Mouse (Mus musculus) kidney, embryonic 15.5 days (tissue): ENCODE results near the gene Dnal1. TPM values are rescaled to one million over a fixed set of nuclear protein-coding genes. Genes with fewer than 3 reads are reported as not detected.

Experiments
- ATAC-seq: fragments of 200-750 bp; cut with Nextera tagmentation; replicated peaks from 2 replicates; pipeline ENCODE4 v1.8.0; 2017; ENCODE audit warnings: moderate TSS enrichment; ENCODE audit not compliant: low FRiP score
- H3K27ac ChIP-seq: fragments of 300-500 bp; sonication (generic); 2 replicates; pipeline ENCODE4 v1.5.1; 2015; ENCODE audit warnings: mild to moderate bottlenecking, inconsistent platforms
- H3K27me3 ChIP-seq: fragments of 300-500 bp; sonication (generic); 2 replicates; pipeline ENCODE4 v1.6.1; 2015; ENCODE audit warnings: inconsistent platforms
- H3K36me3 ChIP-seq: fragments of 300-500 bp; sonication (generic); 2 replicates; pipeline ENCODE4 v1.6.1; 2015; ENCODE audit warnings: inconsistent platforms
- H3K4me1 ChIP-seq: fragments of 300-500 bp; sonication (generic); 2 replicates; pipeline ENCODE4 v1.6.1; 2015; ENCODE audit warnings: inconsistent platforms
- H3K4me2 ChIP-seq: fragments of 300-500 bp; sonication (generic); 2 replicates; pipeline ENCODE4 v1.6.1; 2015; ENCODE audit warnings: moderate library complexity, mild to moderate bottlenecking, inconsistent platforms
- H3K4me3 ChIP-seq: fragments of 300-500 bp; sonication (generic); replicated peaks from 2 replicates; pipeline ENCODE4 v1.5.1; 2015; ENCODE audit warnings: mild to moderate bottlenecking, inconsistent platforms
- H3K9ac ChIP-seq: fragments of 300-500 bp; sonication (generic); 2 replicates; pipeline ENCODE4 v1.6.1; 2015; ENCODE audit warnings: mild to moderate bottlenecking, inconsistent platforms
- H3K9me3 ChIP-seq: fragments of 300-500 bp; sonication (generic); replicated peaks from 2 replicates; pipeline ENCODE4 v1.6.1; 2016; ENCODE audit warnings: inconsistent platforms
- WGBS: fragments of 180-500 bp; shearing (Covaris S2); methylation state at CpG from one replicate; pipeline ENCODE4 v1.1.7; 2015; ENCODE audit warnings: mixed read lengths; 5-methylcytosine and 5-hydroxymethylcytosine counted together
- polyA plus RNA-seq: library from polyadenylated mRNA; unstranded; fragments of >200 nt; fragmentation: Nextera tagmentation; extraction: Ambion mirVana; gene quantifications from 2 replicates; pipeline ENCODE4 v1.2.1, GENCODE M21; 2015

Dnal1 gene
- polyA plus RNA-seq, 1 experiment from 2014 or later, result 5.3 TPM

DNA sequence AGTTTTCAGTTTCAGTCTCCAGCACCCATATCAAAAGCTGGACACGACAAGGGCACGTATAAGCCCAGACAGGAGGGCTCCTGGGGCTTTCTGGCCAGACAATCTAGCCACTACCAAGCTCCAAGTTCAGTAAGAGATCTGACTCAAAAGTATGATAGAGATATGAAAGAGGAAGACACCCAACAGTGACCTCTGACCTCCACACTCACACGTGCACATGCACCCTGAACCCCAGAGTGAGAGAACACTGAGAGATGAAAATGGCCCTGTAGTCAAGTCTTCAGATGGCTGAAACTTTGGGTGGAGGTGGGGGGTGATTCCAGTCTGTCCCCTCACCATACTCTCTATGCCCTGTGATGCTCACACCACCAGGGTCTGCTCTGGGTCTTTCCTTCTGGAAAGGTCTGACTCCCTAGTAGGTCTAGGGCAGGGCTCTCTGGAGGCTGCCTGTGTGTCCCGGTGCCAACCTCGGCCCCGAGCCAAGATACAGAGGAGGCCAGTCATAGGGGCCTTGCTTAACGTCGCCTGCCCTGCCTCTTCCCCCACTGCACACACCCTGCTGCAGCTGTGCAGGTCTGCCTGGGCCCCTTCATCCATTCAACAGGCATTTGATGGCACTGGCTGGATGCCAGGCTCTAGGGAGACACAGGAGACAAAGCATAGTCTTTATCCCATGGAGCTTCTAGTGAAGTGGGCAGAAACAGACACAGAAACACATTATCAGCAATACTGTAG, 66.7 kb downstream of the Dnal1 start:
- Histone ChIP-seq H3K27me3 (no peaks in the 10 kb centered on the region), H3K27ac (peak overlapping the region; percentile 46), H3K36me3 (no peaks in the 10 kb centered on the region), H3K9me3 (no peaks in the 10 kb centered on the region), H3K4me3 (no peak overlapping the region), H3K4me2 (no peak overlapping the region), H3K4me1 (peaks cover 71% of the 10 kb centered on the region), H3K9ac (no peak overlapping the region)
- WGBS, result 68% methylated on average over 8 of the region's 8 CpGs
- ATAC-seq, result peak; percentile 55; the same call in 1 of the 2 replicates

DNA sequence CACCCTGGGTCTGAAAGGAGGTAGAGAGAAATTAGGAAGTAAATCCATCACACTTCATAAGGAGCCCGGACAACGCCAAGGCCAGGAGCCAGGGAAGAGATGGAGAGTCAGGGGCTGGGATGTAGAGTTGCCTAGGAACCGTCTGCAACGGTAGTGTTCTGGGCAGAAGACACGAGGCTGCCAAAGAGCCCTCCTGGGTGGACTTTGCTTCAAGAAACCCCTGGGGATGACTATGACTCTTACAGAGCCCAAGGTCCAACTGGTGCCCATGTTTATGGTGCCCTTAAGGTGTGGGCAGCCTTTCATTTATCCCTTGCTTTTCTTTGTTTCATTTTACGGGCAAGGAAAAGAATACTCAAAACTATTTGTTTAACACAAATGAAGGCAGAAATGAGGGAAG, 67.8 kb downstream of the Dnal1 start:
- no peak for ATAC-seq
- Histone ChIP-seq H3K9ac (no peak overlapping the region), H3K36me3 (peaks cover 8% of the 10 kb centered on the region), H3K9me3 (no peaks in the 10 kb centered on the region), H3K4me2 (no peak overlapping the region), H3K27me3 (no peaks in the 10 kb centered on the region), H3K4me1 (peaks cover 67% of the 10 kb centered on the region), H3K4me3 (no peak overlapping the region), H3K27ac (peak overlapping the region; percentile 46; the same call in 1 of the 2 replicates)
- WGBS, result 69% methylated on average over 6 of the region's 6 CpGs

DNA sequence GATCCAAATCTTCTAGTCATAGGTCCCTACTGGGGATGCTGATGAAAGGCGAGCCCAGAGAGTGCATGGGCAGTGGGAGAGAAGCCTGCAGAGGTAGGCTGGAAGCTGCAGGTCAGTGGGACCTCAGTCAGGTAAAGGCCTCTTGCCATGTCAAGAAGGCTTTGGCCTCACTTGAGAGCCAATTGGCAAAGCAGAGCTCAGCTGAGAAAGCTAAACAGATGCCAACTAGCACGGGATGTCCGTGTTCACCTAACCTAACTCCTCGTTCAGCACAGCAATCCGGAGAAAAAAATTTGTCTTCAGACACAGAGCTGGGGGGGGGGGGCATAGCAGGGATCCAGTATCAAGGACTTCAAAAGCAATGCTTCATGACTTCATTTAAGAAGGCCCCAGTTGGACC, 70.8 kb downstream of the Dnal1 start:
- no peaks in the 10 kb centered on the region for H3K27me3 ChIP-seq
- WGBS, result 84% methylated on average over 5 of the region's 5 CpGs
- no peak overlapping the region for H3K4me2 ChIP-seq
- ATAC-seq, result no peak
- no peak overlapping the region for H3K4me3 ChIP-seq
- no peak overlapping the region for H3K27ac ChIP-seq
- no peak overlapping the region for H3K9ac ChIP-seq
- no peaks in the 10 kb centered on the region for H3K9me3 ChIP-seq
- peaks cover 67% of the 10 kb centered on the region for H3K4me1 ChIP-seq
- peaks cover 9% of the 10 kb centered on the region for H3K36me3 ChIP-seq

DNA sequence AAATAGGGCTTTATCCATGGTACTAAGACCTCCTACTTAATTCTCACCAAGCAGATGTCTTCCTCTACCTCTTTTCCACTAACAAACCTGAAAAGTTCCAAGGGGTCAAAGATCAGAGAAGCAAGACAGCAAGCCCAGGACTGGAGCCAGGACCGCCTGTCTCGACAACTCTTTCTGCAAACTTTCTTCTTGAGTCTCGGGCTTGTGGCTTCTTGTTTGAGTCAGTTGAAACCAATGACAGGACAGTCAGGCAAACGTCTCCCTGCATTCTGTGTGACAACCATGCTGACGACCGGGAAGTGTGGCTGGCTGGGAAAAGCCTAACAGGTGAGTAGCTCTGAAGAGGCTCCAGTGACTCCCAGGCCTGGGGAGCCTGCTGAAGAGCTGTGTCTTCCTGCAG, 71.4 kb downstream of the Dnal1 start:
- no peak overlapping the region for H3K9ac ChIP-seq
- no peak overlapping the region for H3K4me3 ChIP-seq
- H3K36me3 ChIP-seq, result peaks cover 9% of the 10 kb centered on the region
- H3K27me3 ChIP-seq, result no peaks in the 10 kb centered on the region
- H3K9me3 ChIP-seq, result no peaks in the 10 kb centered on the region
- H3K4me1 ChIP-seq, result peaks cover 67% of the 10 kb centered on the region
- 76% methylated on average over 6 of the region's 6 CpGs for whole genome bisulfite sequencing
- ATAC-seq, result no peak
- no peak overlapping the region for H3K27ac ChIP-seq
- H3K4me2 ChIP-seq, result no peak overlapping the region

DNA sequence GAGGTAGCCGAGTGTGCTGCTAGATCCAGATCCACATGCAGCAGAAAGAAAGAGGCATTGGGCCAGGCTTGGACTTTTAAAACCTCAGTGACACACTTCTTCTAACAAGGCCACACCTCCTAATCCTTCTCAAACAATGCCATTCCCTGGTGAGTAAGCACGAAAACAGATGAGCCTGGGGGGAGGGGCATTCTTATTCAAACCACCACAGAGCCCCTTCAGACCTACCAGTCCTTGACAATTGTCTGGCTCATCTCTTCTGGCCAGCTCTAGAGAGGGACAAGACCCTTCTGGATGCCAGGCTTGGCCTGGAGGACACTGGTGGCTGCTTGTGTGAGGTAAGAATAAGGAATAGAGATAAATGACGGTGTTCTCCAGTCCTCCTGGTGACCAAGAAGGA, 72.4 kb downstream of the Dnal1 start:
- Histone ChIP-seq H3K36me3 (peaks cover 9% of the 10 kb centered on the region), H3K9ac (no peak overlapping the region), H3K9me3 (no peaks in the 10 kb centered on the region), H3K4me3 (no peak overlapping the region), H3K27ac (0 out of 2 replicates have a peak overlapping the region, but pooled peaks have one; percentile 74), H3K27me3 (no peaks in the 10 kb centered on the region), H3K4me2 (no peak overlapping the region), H3K4me1 (peaks cover 67% of the 10 kb centered on the region)
- no peak for ATAC-seq
- 93% methylated on average over 3 of the region's 3 CpGs for WGBS

DNA sequence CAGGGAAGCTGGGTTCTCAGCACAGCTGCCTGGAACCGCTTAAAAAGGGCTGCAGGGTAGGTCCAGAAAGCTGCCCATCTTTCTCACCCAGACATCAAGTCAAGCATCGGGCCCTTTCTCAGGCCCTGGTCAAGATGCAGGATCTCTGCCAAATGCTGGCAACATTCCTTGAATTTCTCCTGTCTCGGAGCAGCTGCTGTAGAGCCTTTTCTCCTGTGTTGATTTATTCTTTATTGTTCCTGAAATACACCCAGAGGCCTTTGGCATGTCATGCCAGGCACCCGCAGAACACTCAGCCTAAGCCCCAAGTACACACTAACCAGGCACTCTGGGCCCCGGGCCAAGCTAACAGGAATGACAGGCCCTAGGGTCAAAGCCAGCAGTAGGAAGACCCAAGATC, 72.8 kb downstream of the Dnal1 start:
- Histone ChIP-seq H3K27me3 (no peaks in the 10 kb centered on the region), H3K36me3 (peaks cover 9% of the 10 kb centered on the region), H3K4me2 (no peak overlapping the region), H3K27ac (peak overlapping the region; percentile 74; the same call in 1 of the 2 replicates), H3K9ac (no peak overlapping the region), H3K4me1 (peaks cover 67% of the 10 kb centered on the region), H3K9me3 (no peaks in the 10 kb centered on the region), H3K4me3 (no peak overlapping the region)
- WGBS, result 67% methylated on average over 5 of the region's 5 CpGs
- ATAC-seq, result no peak

DNA sequence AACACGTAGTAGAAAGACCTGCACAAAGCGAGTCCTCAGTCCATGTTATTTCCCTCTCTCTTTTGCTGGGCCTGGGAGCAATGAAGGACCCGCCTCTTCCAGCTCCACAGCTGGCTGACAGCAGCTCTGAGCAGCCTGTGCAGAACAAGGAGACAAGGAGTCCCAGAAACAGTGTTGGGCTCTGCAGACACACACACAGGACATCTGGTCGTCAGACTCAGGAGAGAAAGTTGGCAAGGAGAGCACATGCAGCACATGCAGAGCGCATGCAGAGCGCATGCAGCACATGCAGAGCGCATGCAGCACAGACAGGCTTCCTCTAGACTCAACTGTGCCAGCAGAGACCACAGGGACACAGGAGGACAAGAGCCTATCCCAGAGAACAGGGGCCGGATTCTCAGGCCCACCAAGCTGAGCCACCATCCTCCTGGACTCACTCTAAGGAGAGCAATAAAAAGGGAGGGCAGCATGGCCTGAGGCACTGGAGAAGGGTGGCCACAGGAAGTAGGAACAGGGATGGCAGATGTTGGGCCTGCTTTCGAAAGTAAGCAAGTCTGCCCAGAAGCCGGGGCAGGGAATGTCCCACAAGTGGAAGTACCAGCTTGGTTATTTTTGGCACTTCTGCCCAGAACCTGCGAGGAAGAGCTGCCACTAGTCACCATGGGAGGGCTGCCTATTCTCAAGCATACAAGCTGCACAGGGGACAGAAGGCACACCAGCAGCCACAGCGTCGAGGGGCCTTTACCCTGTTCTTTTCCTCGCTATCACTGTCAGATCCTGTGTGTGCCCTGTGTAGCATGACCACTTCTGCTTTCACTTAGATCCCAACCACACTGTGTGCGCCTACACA, 73.8 kb downstream of the Dnal1 start:
- Histone ChIP-seq H3K4me3 (no peak overlapping the region), H3K27me3 (no peaks in the 10 kb centered on the region), H3K9me3 (no peaks in the 10 kb centered on the region), H3K9ac (no peak overlapping the region), H3K4me2 (no peak overlapping the region), H3K4me1 (peaks cover 71% of the 10 kb centered on the region), H3K36me3 (peaks cover 9% of the 10 kb centered on the region), H3K27ac (peak overlapping the region; percentile 74)
- no peak for ATAC-seq
- 62% methylated on average over 15 of the region's 15 CpGs for WGBS

DNA sequence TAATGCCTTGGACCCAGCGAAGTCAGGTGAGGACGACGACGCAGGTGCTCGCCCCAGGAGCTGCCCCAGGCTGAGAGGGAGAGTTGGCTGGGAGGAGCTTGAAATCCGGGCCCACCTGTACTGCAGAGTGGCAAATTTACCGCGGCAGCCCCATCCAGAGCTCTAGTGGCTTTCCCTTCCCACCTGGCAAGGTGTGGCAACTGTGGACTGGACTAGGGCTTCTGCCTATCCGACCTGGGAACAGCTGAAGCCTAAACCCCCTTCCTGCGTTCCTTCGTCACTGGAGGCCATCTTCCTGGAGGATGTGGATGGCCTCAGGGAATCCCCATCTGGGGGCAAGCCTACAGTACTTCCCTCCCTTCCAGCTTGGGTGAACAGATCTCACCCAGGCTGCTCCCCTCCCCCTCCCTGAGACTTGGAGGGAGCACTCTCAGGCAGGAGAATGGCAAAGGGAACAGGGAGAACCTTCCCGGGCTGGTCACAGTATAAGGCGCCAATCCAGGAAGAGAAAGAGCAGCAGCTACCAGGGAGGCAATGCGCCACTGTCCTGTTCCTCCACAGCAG, 74.8 kb downstream of the Dnal1 start:
- H3K9ac ChIP-seq, result no peak overlapping the region
- H3K4me1 ChIP-seq, result peaks cover 74% of the 10 kb centered on the region
- 70% methylated on average over 14 of the region's 14 CpGs for WGBS
- ATAC-seq, result no peak
- H3K4me3 ChIP-seq, result no peak overlapping the region
- H3K27me3 ChIP-seq, result no peaks in the 10 kb centered on the region
- H3K4me2 ChIP-seq, result no peak overlapping the region; the same call in 1 of the 2 replicates
- peaks cover 9% of the 10 kb centered on the region for H3K36me3 ChIP-seq
- H3K9me3 ChIP-seq, result no peaks in the 10 kb centered on the region
- peak overlapping the region; percentile 74 for H3K27ac ChIP-seq

DNA sequence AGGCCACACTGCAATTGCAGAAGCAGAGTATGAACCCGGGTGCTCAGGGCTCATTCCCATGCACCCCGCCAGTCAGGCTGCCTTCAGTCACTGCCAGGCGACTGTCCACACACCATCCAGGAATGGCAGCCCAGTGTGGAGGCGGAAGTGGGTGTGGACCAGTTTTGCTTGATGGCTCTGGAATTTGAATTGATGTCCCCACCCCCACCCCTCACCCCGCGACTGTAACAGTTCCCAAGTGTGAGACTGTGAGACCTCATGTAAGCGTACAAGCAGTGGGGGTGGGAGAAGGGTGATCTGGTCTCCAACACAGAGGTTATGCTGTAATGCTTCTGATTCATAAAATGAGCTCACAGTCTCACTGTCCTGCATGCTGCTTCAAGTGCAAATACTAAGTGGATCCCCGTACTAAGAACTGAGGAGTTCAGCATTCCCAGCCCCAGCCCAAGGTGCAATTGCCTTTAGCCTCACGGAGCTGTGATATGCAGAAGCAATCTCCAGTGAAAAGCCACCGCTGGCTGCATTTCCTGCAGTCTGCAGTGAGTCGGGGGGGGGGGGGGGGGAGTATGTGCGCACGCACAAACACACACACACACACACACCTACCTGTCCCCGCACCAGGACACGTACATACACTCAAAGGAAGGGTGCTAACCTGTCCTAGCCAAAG, 76.1 kb downstream of the Dnal1 start:
- Histone ChIP-seq H3K9ac (no peak overlapping the region), H3K36me3 (peaks cover 9% of the 10 kb centered on the region), H3K4me2 (peak overlapping the region; percentile 96), H3K27ac (peak overlapping the region; percentile 48), H3K4me1 (peaks cover 85% of the 10 kb centered on the region), H3K27me3 (no peaks in the 10 kb centered on the region), H3K4me3 (no peak overlapping the region), H3K9me3 (no peaks in the 10 kb centered on the region)
- ATAC-seq, result no peak
- 23% methylated on average over 15 of the region's 15 CpGs for WGBS

DNA sequence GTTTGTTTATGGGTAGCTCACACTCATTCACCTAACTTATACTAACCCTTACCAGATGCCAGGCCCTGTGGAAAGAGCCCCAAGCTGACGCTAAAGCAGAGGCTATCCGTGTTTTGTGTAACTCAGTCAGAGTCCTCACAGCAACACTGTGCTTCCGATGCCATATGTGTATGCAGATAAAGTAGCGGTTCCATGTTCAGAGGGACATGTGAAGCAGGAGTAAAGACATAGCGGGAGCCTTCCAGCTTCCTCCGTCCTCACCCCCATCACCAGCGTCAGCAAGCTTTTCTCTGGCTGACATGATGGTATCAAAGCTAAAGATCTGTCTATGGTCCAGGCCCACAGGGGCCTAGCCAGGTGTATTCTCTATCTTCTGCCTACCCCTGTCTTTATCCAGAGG, 77.0 kb downstream of the Dnal1 start:
- ATAC-seq, result no peak
- Histone ChIP-seq H3K9ac (no peak overlapping the region), H3K4me2 (peak overlapping the region; percentile 96), H3K36me3 (peaks cover 9% of the 10 kb centered on the region), H3K27me3 (no peaks in the 10 kb centered on the region), H3K4me1 (peaks cover 88% of the 10 kb centered on the region), H3K9me3 (no peaks in the 10 kb centered on the region), H3K4me3 (no peak overlapping the region; the same call in 1 of the 2 replicates), H3K27ac (no peak overlapping the region)
- WGBS, result 65% methylated on average over 7 of the region's 7 CpGs

DNA sequence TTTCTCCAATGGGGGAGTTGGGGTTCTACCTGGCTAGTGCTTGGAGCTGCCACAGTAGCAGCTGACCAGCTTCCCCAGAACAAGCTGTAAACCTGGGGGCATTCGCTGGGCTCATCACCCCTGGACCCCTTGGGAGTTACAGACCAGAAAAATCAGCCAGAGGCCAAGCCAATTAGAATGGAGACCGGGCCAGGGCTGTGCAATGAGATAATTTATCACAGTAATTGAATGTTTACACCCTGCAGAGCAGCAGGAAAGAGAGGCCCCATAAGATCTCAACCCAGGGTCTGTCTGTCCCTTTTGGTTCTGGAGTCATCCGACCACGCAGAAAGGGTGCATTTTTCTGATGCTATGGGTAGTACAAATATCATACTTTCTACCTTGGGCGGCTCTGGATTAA, 77.6 kb downstream of the Dnal1 start:
- no peak for ATAC-seq
- Histone ChIP-seq H3K9me3 (no peaks in the 10 kb centered on the region), H3K36me3 (peaks cover 3% of the 10 kb centered on the region), H3K9ac (peak overlapping the region; percentile 88), H3K27me3 (no peaks in the 10 kb centered on the region), H3K4me1 (peaks cover 90% of the 10 kb centered on the region), H3K4me3 (peak overlapping the region; percentile 77), H3K27ac (peak overlapping the region; percentile 99; the same call in 1 of the 2 replicates), H3K4me2 (peak overlapping the region; percentile 96)
- WGBS, result 13% methylated on average over 5 of the region's 5 CpGs
